Mouse (Mus musculus): ENCODE data around the gene Prss2. TPM values are rescaled to one million over a fixed set of nuclear protein-coding genes. Genes with fewer than 3 reads are reported as not detected.

The Prss2 gene
- total RNA-seq, 1 experiment = not detected

- in situ Hi-C loops (cut with MboI; ENCODE audit: low sequenced_read_pairs in 2 of 2, unreplicated experiment in 2 of 2) = no loop called here
- no peak overlapping the region for H3K9ac ChIP-seq (ENCODE audit: insufficient read depth, low read depth, low read length, poor library complexity, severe bottlenecking)
- H3K27ac ChIP-seq (ENCODE audit: insufficient read depth, low read depth, low read length, poor library complexity, severe bottlenecking) = no peak overlapping the region
- H3K4me1 ChIP-seq (ENCODE audit: control insufficient read depth in 2 of 2, insufficient read depth in 2 of 2, low read length in 2 of 2, poor library complexity in 1 of 2) = peaks cover 5% of the 10 kb centered on the region in 2 experiments; a peak in 3 of 4 replicates
- no peaks in the 10 kb centered on the region for H3K36me3 ChIP-seq (ENCODE audit: control insufficient read depth, insufficient read depth, low read length, poor library complexity, severe bottlenecking)
- no peak for TF ChIP-seq MAFK (IDR thresholded peaks at IDR 0.05; ENCODE audit: insufficient read depth, low read depth, low read length)
- TF ChIP-seq HCFC1 (IDR thresholded peaks at IDR 0.05; ENCODE audit: borderline replicate concordance, insufficient read depth, low read length) = no peak
- no peak for TF ChIP-seq ZNF384 (IDR thresholded peaks at IDR 0.05; ENCODE audit: low read depth, low read length)
- no peak for TF ChIP-seq ZC3H11A (IDR thresholded peaks at IDR 0.05; ENCODE audit: borderline replicate concordance, low read depth, low read length)
- TF ChIP-seq CHD2 (IDR thresholded peaks at IDR 0.05; ENCODE audit: low read depth, low read length) = no peak
- DNase-seq (ENCODE audit: low read depth, low spot score) = no peak
- H3K4me3 ChIP-seq (ENCODE audit: insufficient read depth in 1 of 2, low read depth in 1 of 2, low read length in 2 of 2, poor library complexity in 1 of 2, severe bottlenecking in 1 of 2) = no peak overlapping the region
- H3K9me3 ChIP-seq (ENCODE audit: control insufficient read depth, insufficient read depth, low read depth, low read length) = no peaks in the 10 kb centered on the region
These were observed 35.9 kb downstream of the Prss2 start for GRCm38 (mm10) chr6:41557468-41557867.

- no peak for TF ChIP-seq ZC3H11A (IDR thresholded peaks at IDR 0.05; ENCODE audit: borderline replicate concordance, low read depth, low read length)
- no peak for TF ChIP-seq HCFC1 (IDR thresholded peaks at IDR 0.05; ENCODE audit: borderline replicate concordance, insufficient read depth, low read length)
- no peak for TF ChIP-seq ZNF384 (IDR thresholded peaks at IDR 0.05; ENCODE audit: low read depth, low read length)
- no peak for TF ChIP-seq CHD2 (IDR thresholded peaks at IDR 0.05; ENCODE audit: low read depth, low read length)
- no peak for TF ChIP-seq MAFK (IDR thresholded peaks at IDR 0.05; ENCODE audit: insufficient read depth, low read depth, low read length)
- in situ Hi-C loops (cut with MboI; ENCODE audit: low sequenced_read_pairs in 2 of 2, unreplicated experiment in 2 of 2) = no loop called here
- Histone ChIP-seq H3K36me3 (ENCODE audit: control insufficient read depth, insufficient read depth, low read length, poor library complexity, severe bottlenecking) (no peaks in the 10 kb centered on the region), H3K4me1 (ENCODE audit: control insufficient read depth in 2 of 2, insufficient read depth in 2 of 2, low read length in 2 of 2, poor library complexity in 1 of 2) (peaks cover 5% of the 10 kb centered on the region in 2 experiments; a peak in 3 of 4 replicates), H3K9me3 (ENCODE audit: control insufficient read depth, insufficient read depth, low read depth, low read length) (0 out of 2 replicates have a peak, but pooled peaks cover 1% of the 10 kb centered on the region), H3K4me3 (ENCODE audit: insufficient read depth in 1 of 2, low read depth in 1 of 2, low read length in 2 of 2, poor library complexity in 1 of 2, severe bottlenecking in 1 of 2) (no peak overlapping the region), H3K27ac (ENCODE audit: insufficient read depth, low read depth, low read length, poor library complexity, severe bottlenecking) (no peak overlapping the region), H3K9ac (ENCODE audit: insufficient read depth, low read depth, low read length, poor library complexity, severe bottlenecking) (no peak overlapping the region)
- no peak for DNase-seq (ENCODE audit: low read depth, low spot score)
These were observed 36.7 kb downstream of the Prss2 start for GRCm38 (mm10) chr6:41558271-41558670.

GRCm38 (mm10) chr6:41559331-41559730 is 37.7 kb downstream of the Prss2 start:
- Histone ChIP-seq H3K9me3 (ENCODE audit: control insufficient read depth, insufficient read depth, low read depth, low read length) (0 out of 2 replicates have a peak, but pooled peaks cover 1% of the 10 kb centered on the region), H3K27ac (ENCODE audit: insufficient read depth, low read depth, low read length, poor library complexity, severe bottlenecking) (no peak overlapping the region), H3K36me3 (ENCODE audit: control insufficient read depth, insufficient read depth, low read length, poor library complexity, severe bottlenecking) (no peaks in the 10 kb centered on the region), H3K4me1 (ENCODE audit: control insufficient read depth in 2 of 2, insufficient read depth in 2 of 2, low read length in 2 of 2, poor library complexity in 1 of 2) (peaks cover 5% of the 10 kb centered on the region in 2 experiments; a peak in 3 of 4 replicates), H3K9ac (ENCODE audit: insufficient read depth, low read depth, low read length, poor library complexity, severe bottlenecking) (no peak overlapping the region), H3K4me3 (ENCODE audit: insufficient read depth in 1 of 2, low read depth in 1 of 2, low read length in 2 of 2, poor library complexity in 1 of 2, severe bottlenecking in 1 of 2) (no peak overlapping the region)
- no peak for DNase-seq (ENCODE audit: low read depth, low spot score)
- in situ Hi-C loops (cut with MboI; ENCODE audit: low sequenced_read_pairs in 2 of 2, unreplicated experiment in 2 of 2) = no loop called here
- TF ChIP-seq ZC3H11A (IDR thresholded peaks at IDR 0.05; ENCODE audit: borderline replicate concordance, low read depth, low read length) (no peak), ZNF384 (IDR thresholded peaks at IDR 0.05; ENCODE audit: low read depth, low read length) (no peak), MAFK (IDR thresholded peaks at IDR 0.05; ENCODE audit: insufficient read depth, low read depth, low read length) (no peak), CHD2 (IDR thresholded peaks at IDR 0.05; ENCODE audit: low read depth, low read length) (no peak), HCFC1 (IDR thresholded peaks at IDR 0.05; ENCODE audit: borderline replicate concordance, insufficient read depth, low read length) (no peak)

GRCm38 (mm10) chr6:41560273-41560672 is 38.7 kb downstream of the Prss2 start:
- no peak overlapping the region for H3K9ac ChIP-seq (ENCODE audit: insufficient read depth, low read depth, low read length, poor library complexity, severe bottlenecking)
- in situ Hi-C loops (cut with MboI; ENCODE audit: low sequenced_read_pairs in 2 of 2, unreplicated experiment in 2 of 2) = no loop called here
- H3K9me3 ChIP-seq (ENCODE audit: control insufficient read depth, insufficient read depth, low read depth, low read length) = 0 out of 2 replicates have a peak, but pooled peaks cover 1% of the 10 kb centered on the region
- no peak for TF ChIP-seq HCFC1 (IDR thresholded peaks at IDR 0.05; ENCODE audit: borderline replicate concordance, insufficient read depth, low read length)
- no peak for TF ChIP-seq ZC3H11A (IDR thresholded peaks at IDR 0.05; ENCODE audit: borderline replicate concordance, low read depth, low read length)
- TF ChIP-seq CHD2 (IDR thresholded peaks at IDR 0.05; ENCODE audit: low read depth, low read length) = no peak
- TF ChIP-seq ZNF384 (IDR thresholded peaks at IDR 0.05; ENCODE audit: low read depth, low read length) = no peak
- TF ChIP-seq MAFK (IDR thresholded peaks at IDR 0.05; ENCODE audit: insufficient read depth, low read depth, low read length) = no peak
- H3K4me3 ChIP-seq (ENCODE audit: insufficient read depth in 1 of 2, low read depth in 1 of 2, low read length in 2 of 2, poor library complexity in 1 of 2, severe bottlenecking in 1 of 2) = no peak overlapping the region
- DNase-seq (ENCODE audit: low read depth, low spot score) = no peak
- H3K36me3 ChIP-seq (ENCODE audit: control insufficient read depth, insufficient read depth, low read length, poor library complexity, severe bottlenecking) = no peaks in the 10 kb centered on the region
- H3K27ac ChIP-seq (ENCODE audit: insufficient read depth, low read depth, low read length, poor library complexity, severe bottlenecking) = no peak overlapping the region
- H3K4me1 ChIP-seq (ENCODE audit: control insufficient read depth in 2 of 2, insufficient read depth in 2 of 2, low read length in 2 of 2, poor library complexity in 1 of 2) = peaks cover 5% of the 10 kb centered on the region in 2 experiments; a peak in 3 of 4 replicates
